In the genomic region with DNA sequence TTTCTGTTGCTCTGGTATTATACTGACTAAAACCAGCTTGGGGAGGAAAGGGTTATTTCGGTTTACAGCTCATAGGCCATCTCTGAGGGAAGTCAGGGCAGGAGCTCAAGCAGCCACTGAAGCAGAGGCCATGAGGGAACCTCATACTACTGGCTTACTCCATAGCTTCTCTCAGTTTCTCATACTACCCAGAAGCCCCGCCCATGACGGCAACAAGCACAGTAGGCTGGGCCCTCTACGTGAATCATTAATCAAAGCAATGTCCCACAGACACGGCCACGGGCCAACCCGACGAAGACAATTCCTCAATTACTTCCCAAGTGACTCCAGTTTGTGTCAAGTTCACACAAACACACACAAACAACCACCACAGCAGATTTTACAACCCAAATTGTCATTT, we compare ENCODE assay signal across 13 mouse cellular contexts. TPM values are rescaled to one million over a fixed set of nuclear protein-coding genes. Genes with fewer than 3 reads are reported as not detected.
A peak's percentile ranks its signal among the peaks of the same experiment; 100 is the strongest.
DNase-seq lines count a peak whose midpoint lies in the region; ATAC-seq lines count a peak whose summit lies in the region.
"Had no signal": no experiment of that assay in that cellular context is flagged by ENCODE, and none has a peak within 500 bp of the region (broad histone marks: within the 10 kb centered on the region; RNA-seq: fewer than 3 reads in every experiment).

No protein-coding gene starts in this region.

- peak; percentile 88 for ATAC-seq in intestine, embryonic 15.5 days
- no peak for ATAC-seq in hindbrain, embryonic 11.5 days (ENCODE audit: low FRiP score)
- ATAC-seq: activated CD4-positive, CD25-positive, alpha-beta regulatory T cell, adult 4 months had no signal

- no peaks in the 10 kb centered on the region for H3K9me3 ChIP-seq in intestine, embryonic 15.5 days
- no peaks in the 10 kb centered on the region for H3K9me3 ChIP-seq in hindbrain, embryonic 11.5 days (ENCODE audit: control insufficient read depth, low read length)
- H3K9me3 ChIP-seq: embryonic facial prominence, embryonic 15.5 days; heart, embryonic 15.5 days; limb, embryonic 15.5 days had no signal

- no peak overlapping the region for H3K4me3 ChIP-seq in intestine, embryonic 15.5 days (replicated peaks)
- H3K4me3 ChIP-seq in hindbrain, embryonic 11.5 days (ENCODE audit: low read depth, low read length), result no peak overlapping the region
- H3K4me3 ChIP-seq: embryonic facial prominence, embryonic 15.5 days; gastrocnemius, adult 2 months; heart, embryonic 15.5 days; limb, embryonic 15.5 days had no signal

- H3K9ac ChIP-seq in intestine, embryonic 15.5 days, result no peak overlapping the region
- no peak overlapping the region for H3K9ac ChIP-seq in hindbrain, embryonic 11.5 days (ENCODE audit: low read depth, low read length)
- H3K9ac ChIP-seq: embryonic facial prominence, embryonic 15.5 days; heart, embryonic 15.5 days; limb, embryonic 15.5 days had no signal

- H3K4me2 ChIP-seq in intestine, embryonic 15.5 days (replicated peaks), result no peak overlapping the region
- H3K4me2 ChIP-seq in hindbrain, embryonic 11.5 days (replicated peaks; ENCODE audit: low read depth, low read length), result no peak overlapping the region
- H3K4me2 ChIP-seq: embryonic facial prominence, embryonic 15.5 days; heart, embryonic 15.5 days; limb, embryonic 15.5 days had no signal

- DNase-seq in adrenal gland, adult 2 months, result peak; percentile 84
- DNase-seq in kidney, postnatal 36 days, result peak; percentile 91
- DNase-seq in lung, postnatal 25 days (ENCODE audit: low spot score), result peak; percentile 65
- no peak for DNase-seq in hindbrain, embryonic 11.5 days (ENCODE audit: low spot score)
- DNase-seq in retina, postnatal 1 day, result no peak
- no peak for DNase-seq in cerebellum, adult 9-10 months
- DNase-seq: cerebellum, postnatal 10 days; gastrocnemius, adult 2 months had no signal

- 39% methylated on average over 8 of the region's 8 CpGs for WGBS in intestine, embryonic 15.5 days
- 63% methylated on average over 8 of the region's 8 CpGs for WGBS in hindbrain, embryonic 11.5 days

- no peaks in the 10 kb centered on the region for H3K27me3 ChIP-seq in intestine, embryonic 15.5 days (replicated peaks)
- H3K27me3 ChIP-seq in hindbrain, embryonic 11.5 days (ENCODE audit: control insufficient read depth, insufficient read depth, low read length), result no peaks in the 10 kb centered on the region
- H3K27me3 ChIP-seq: embryonic facial prominence, embryonic 15.5 days; heart, embryonic 15.5 days; limb, embryonic 15.5 days had no signal

- no peak overlapping the region for H3K27ac ChIP-seq in intestine, embryonic 15.5 days
- H3K27ac ChIP-seq in hindbrain, embryonic 11.5 days (ENCODE audit: low read depth, low read length), result no peak overlapping the region
- H3K27ac ChIP-seq: embryonic facial prominence, embryonic 15.5 days; gastrocnemius, adult 2 months; heart, embryonic 15.5 days; limb, embryonic 15.5 days had no signal

- H3K4me1 ChIP-seq in intestine, embryonic 15.5 days (replicated peaks), result peaks cover 10% of the 10 kb centered on the region
- H3K4me1 ChIP-seq in hindbrain, embryonic 11.5 days (replicated peaks; ENCODE audit: control insufficient read depth, insufficient read depth, low read length), result peaks cover 4% of the 10 kb centered on the region; the same call in 1 of the 2 replicates

- H3K36me3 ChIP-seq in intestine, embryonic 15.5 days, result no peaks in the 10 kb centered on the region
- H3K36me3 ChIP-seq in hindbrain, embryonic 11.5 days (ENCODE audit: control insufficient read depth, insufficient read depth, low read length), result no peaks in the 10 kb centered on the region
- H3K36me3 ChIP-seq: embryonic facial prominence, embryonic 15.5 days; heart, embryonic 15.5 days; limb, embryonic 15.5 days had no signal

RNA-seq across cellular contexts. Expression of a gene that starts 6.1 kb away (rescaled TPM):
- total RNA-seq in adrenal gland, adult 2 months (2021), result 10 to 100 TPM; 32.7 to 48.5 TPM
- polyA plus RNA-seq in adrenal gland, adult 2 months (2012; rRNA removed), result 16.5 and 17.8 TPM in 2 replicates
- 52.8 and 53.1 TPM in 2 replicates for polyA plus RNA-seq in intestine, embryonic 15.5 days (2015; fragmentation: Nextera tagmentation; extraction: Ambion mirVana)
- 62.7 and 63.0 TPM in 2 replicates for polyA plus RNA-seq in hindbrain, embryonic 11.5 days (2014; fragmentation: Nextera tagmentation; extraction: Ambion mirVana)

RNA-seq across cellular contexts. Expression of a gene that starts 54.0 kb away (rescaled TPM):
- under 1 TPM; 0.52 to 0.63 TPM for total RNA-seq in adrenal gland, adult 2 months (2021)
- 0.34 and 0.36 TPM in 2 replicates for polyA plus RNA-seq in adrenal gland, adult 2 months (2012; rRNA removed)
- polyA plus RNA-seq in intestine, embryonic 15.5 days (2015; fragmentation: Nextera tagmentation; extraction: Ambion mirVana), result 0.82 and 1.2 TPM in 2 replicates
- polyA plus RNA-seq in hindbrain, embryonic 11.5 days (2014; fragmentation: Nextera tagmentation; extraction: Ambion mirVana), result 0.92 and 2.4 TPM in 2 replicates

RNA-seq across cellular contexts. Expression of a gene that starts 56.5 kb away (rescaled TPM):
- 100 to 1,000 TPM; 111 to 141 TPM for total RNA-seq in adrenal gland, adult 2 months (2021)
- 48.7 and 49.2 TPM in 2 replicates for polyA plus RNA-seq in adrenal gland, adult 2 months (2012; rRNA removed)
- polyA plus RNA-seq in intestine, embryonic 15.5 days (2015; fragmentation: Nextera tagmentation; extraction: Ambion mirVana), result 215 and 241 TPM in 2 replicates
- polyA plus RNA-seq in hindbrain, embryonic 11.5 days (2014; fragmentation: Nextera tagmentation; extraction: Ambion mirVana), result 250 TPM in 2 replicates

Comparison
In these comparisons a context has a peak if more than half of its experiments do, and no peak if none do; other contexts are left out.
1. DNase-seq: peak in adrenal gland, adult 2 months (single experiment), kidney, postnatal 36 days (2 of 2) and lung, postnatal 25 days (single experiment); none in hindbrain, embryonic 11.5 days (single experiment), retina, postnatal 1 day (single experiment) and cerebellum, adult 9-10 months (single experiment).